In the genomic region with DNA sequence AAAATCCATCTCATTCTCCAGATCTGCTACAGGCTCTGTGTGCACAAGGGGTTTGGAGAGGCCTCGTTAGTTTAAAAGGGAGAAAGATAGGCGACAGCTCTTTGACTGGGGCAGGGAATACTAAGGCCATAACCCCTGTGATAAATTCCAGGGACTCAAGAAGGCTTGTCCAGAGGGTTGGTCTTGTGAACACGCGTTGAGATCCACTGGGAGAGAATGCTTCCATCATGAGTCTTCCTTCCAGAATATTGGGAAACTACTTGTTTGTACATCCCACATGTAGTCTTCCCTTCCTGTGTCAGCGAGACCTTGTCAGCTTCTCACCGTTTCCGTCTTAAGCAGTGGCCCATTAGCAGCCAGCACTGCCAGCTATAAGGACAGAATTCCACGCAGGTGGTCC, we compare ENCODE assay signal across 18 mouse cellular contexts.
"Had no signal": no experiment of that assay in that cellular context is flagged by ENCODE, and none has a peak within 500 bp of the region (broad histone marks: within the 10 kb centered on the region; RNA-seq: fewer than 3 reads in every experiment).

No protein-coding gene starts in this region.

- H3K9ac ChIP-seq: liver, postnatal 0 days; lung, embryonic 15.5 days; midbrain, embryonic 12.5 days; neural tube, embryonic 12.5 days; stomach, embryonic 15.5 days had no signal

- H3K27me3 ChIP-seq: lung, embryonic 15.5 days; megakaryocyte, embryonic 14.5 days; midbrain, embryonic 12.5 days; neural tube, embryonic 12.5 days; stomach, embryonic 15.5 days had no signal

- H3K27ac ChIP-seq: lung, embryonic 15.5 days; macrophage; midbrain, embryonic 12.5 days; neural tube, embryonic 12.5 days; stomach, embryonic 15.5 days; stomach, postnatal 0 days had no signal

- H3K4me2 ChIP-seq: lung, embryonic 15.5 days; midbrain, embryonic 12.5 days; neural tube, embryonic 12.5 days; stomach, embryonic 15.5 days had no signal

- H3K4me1 ChIP-seq: lung, embryonic 15.5 days; midbrain, embryonic 12.5 days; stomach, embryonic 15.5 days had no signal

- H3K9me3 ChIP-seq: lung, embryonic 15.5 days; megakaryocyte, embryonic 14.5 days; midbrain, embryonic 12.5 days; neural tube, embryonic 12.5 days; stomach, embryonic 15.5 days had no signal

- DNase-seq: liver, postnatal 0 days; lung, adult 2 months; lung, postnatal 14 days; lung, postnatal 36 days; midbrain, embryonic 14.5 days; right cerebral cortex, postnatal 14 days; thymus, adult 2 months; thymus, postnatal 25 days; thymus, postnatal 4 days had no signal

- H3K4me3 ChIP-seq: lung, embryonic 15.5 days; megakaryocyte, embryonic 14.5 days; midbrain, embryonic 12.5 days; neural tube, embryonic 12.5 days; stomach, embryonic 15.5 days had no signal

- ATAC-seq: liver, postnatal 0 days; lung, postnatal 0 days; midbrain, embryonic 16.5 days had no signal

- H3K36me3 ChIP-seq: lung, embryonic 15.5 days; midbrain, embryonic 12.5 days; neural tube, embryonic 12.5 days; stomach, embryonic 15.5 days had no signal
